Mouse (Mus musculus) thymus, postnatal 10 days (tissue): ENCODE measurements around the gene T2.
"Not testable (repeated sequence)": the region's sequence is repeated elsewhere in the genome, so short reads cannot be mapped to it uniquely, and the experiment has no call there.

Source experiments
- DNase-seq, 2 experiments: peaks; one replicate each; pipeline ENCODE4 v3.0.0; 2021; ENCODE audit warnings: low spot score in 2 of 2

Gene T2

GRCm38 (mm10) chr17:8355692-8356091, at the start of gene T2:
Gene T2 (plus strand): TSS chr17:8355992.
- DNase-seq = no peak

- DNase-seq = peak; percentile 92 to 96
Observed at GRCm38 (mm10) chr17:8310838-8311614, 44.8 kb upstream of the T2 start, which contains the start of gene Sft2d1. Gene Sft2d1 (plus strand): TSS chr17:8311102.

- no peak for DNase-seq
Observed at GRCm38 (mm10) chr17:8311751-8312150, 44.0 kb upstream of the T2 start.

- no peak for DNase-seq
Observed at GRCm38 (mm10) chr17:8313976-8314375, 41.8 kb upstream of the T2 start.

GRCm38 (mm10) chr17:8316251-8316650, 39.5 kb upstream of the T2 start:
- DNase-seq = peak in 1 of 2 experiments; percentile 19

GRCm38 (mm10) chr17:8326877-8327276, 28.9 kb upstream of the T2 start:
- not testable (repeated sequence) for DNase-seq

GRCm38 (mm10) chr17:8328511-8329174, 27.1 kb upstream of the T2 start:
- DNase-seq = peak in 1 of 2 experiments; percentile 24

GRCm38 (mm10) chr17:8330602-8331001, 25.2 kb upstream of the T2 start:
- no peak for DNase-seq

GRCm38 (mm10) chr17:8337159-8337558, 18.6 kb upstream of the T2 start, which contains the start of gene Prr18:
Gene Prr18 (plus strand): TSS chr17:8337459.
- not testable (repeated sequence) for DNase-seq

GRCm38 (mm10) chr17:8339666-8340374, 16.0 kb upstream of the T2 start:
- DNase-seq = no peak

- peak in 1 of 2 experiments; percentile 15 for DNase-seq
Observed at GRCm38 (mm10) chr17:8340407-8341359, 15.1 kb upstream of the T2 start.

GRCm38 (mm10) chr17:8341360-8341963, 14.3 kb upstream of the T2 start:
- no peak for DNase-seq

GRCm38 (mm10) chr17:8342706-8343105, 13.1 kb upstream of the T2 start:
- DNase-seq = peak in 1 of 2 experiments; percentile 29

- no peak for DNase-seq
Observed at GRCm38 (mm10) chr17:8343416-8343815, 12.4 kb upstream of the T2 start.

GRCm38 (mm10) chr17:8347765-8348285, 8.0 kb upstream of the T2 start:
- DNase-seq = no peak

- DNase-seq = no peak
Observed at GRCm38 (mm10) chr17:8348941-8349340, 6.9 kb upstream of the T2 start.

- DNase-seq = no peak
Observed at GRCm38 (mm10) chr17:8351088-8351487, 4.7 kb upstream of the T2 start.

GRCm38 (mm10) chr17:8357498-8357897, 1.7 kb downstream of the T2 start:
- DNase-seq = no peak

GRCm38 (mm10) chr17:8360876-8361275, 5.1 kb downstream of the T2 start:
- no peak for DNase-seq

- no peak for DNase-seq
Observed at GRCm38 (mm10) chr17:8361281-8362103, 5.7 kb downstream of the T2 start.
